ENCODE assay signal across 9 mouse cellular contexts in genomic region chr4:106614180-106614797, GRCm38 (mm10). TPM values are rescaled to one million over a fixed set of nuclear protein-coding genes. Genes with fewer than 3 reads are reported as not detected.
DNase-seq lines count a peak whose midpoint lies in the region; ATAC-seq lines count a peak whose summit lies in the region.
"Had no signal": no experiment of that assay in that cellular context is flagged by ENCODE, and none has a peak within 500 bp of the region (broad histone marks: within the 10 kb centered on the region; RNA-seq: fewer than 3 reads in every experiment).

No protein-coding gene starts in this region.

- H3K27me3 ChIP-seq in forebrain, embryonic 13.5 days: peaks cover 14% of the 10 kb centered on the region; the same call in 1 of the 2 replicates

- H3K4me3 ChIP-seq in forebrain, embryonic 13.5 days: no peak overlapping the region
- H3K4me3 ChIP-seq: heart, embryonic 15.5 days had no signal

- no peak overlapping the region for H3K27ac ChIP-seq in forebrain, embryonic 13.5 days
- H3K27ac ChIP-seq: heart, embryonic 15.5 days had no signal

- peak; percentile 86 for DNase-seq in ES-CJ7 (ENCODE audit: low read depth, low spot score)
- DNase-seq in cerebellum, adult 11 months: peak; percentile 50
- peak; percentile 47 to 61 for DNase-seq in heart, postnatal 36 days
- peak; percentile 62 to 83 for DNase-seq in layer of hippocampus, adult 18-20 months (ENCODE audit: low spot score in 2 of 2)
- DNase-seq in lung, adult 18-20 months: peak; percentile 34 to 50
- DNase-seq in thymus, postnatal 0 days (ENCODE audit: low spot score): peak; percentile 88

- WGBS in forebrain, embryonic 13.5 days: 41% methylated on average over 7 of the region's 7 CpGs

- H3K4me2 ChIP-seq in forebrain, embryonic 13.5 days: no peak overlapping the region
- H3K4me2 ChIP-seq: heart, embryonic 15.5 days had no signal

- no peaks in the 10 kb centered on the region for H3K9me3 ChIP-seq in forebrain, embryonic 13.5 days (replicated peaks)
- H3K9me3 ChIP-seq: heart, embryonic 15.5 days had no signal

- peak; percentile 88 for ATAC-seq in forebrain, embryonic 13.5 days
- peak; percentile 45; the same call in 1 of the 2 replicates for ATAC-seq in neutrophil, adult 5-6 weeks (ENCODE audit: extremely low read depth, insufficient number of reproducible peaks, low FRiP score, poor library complexity, severe bottlenecking)

- intact Hi-C loops in heart, postnatal 36 days (cut with DNase I): loop anchor here (1.0 to 5.0 kb wide), 2 partner anchors 94 to 548 kb away; no protein-coding TSS in a partner anchor

- peaks cover 9% of the 10 kb centered on the region for H3K4me1 ChIP-seq in forebrain, embryonic 13.5 days

- no peak overlapping the region; the same call in 1 of the 2 replicates for H3K9ac ChIP-seq in forebrain, embryonic 13.5 days
- H3K9ac ChIP-seq: heart, embryonic 15.5 days had no signal

- no peaks in the 10 kb centered on the region for H3K36me3 ChIP-seq in forebrain, embryonic 13.5 days (ENCODE audit: poor library complexity, severe bottlenecking)
- H3K36me3 ChIP-seq: heart, embryonic 15.5 days had no signal

RNA-seq across cellular contexts. Expression of gene Lexm, which starts 2.8 kb away (rescaled TPM):
- polyA plus RNA-seq in forebrain, embryonic 13.5 days (2015; fragmentation: Nextera tagmentation; extraction: Ambion mirVana): 0.20 TPM in 1 of 2 replicates, not detected in the other
- not detected for total RNA-seq in heart, postnatal 36 days (2021)
- total RNA-seq in layer of hippocampus, adult 18-20 months (2021): not detected
- not detected in 2 replicates for total RNA-seq in neutrophil, adult 5-6 weeks (2017)
- 0.15 TPM in 1 of 2 replicates, not detected in the other for polyA plus RNA-seq in thymus, postnatal 0 days (2015; fragmentation: Nextera tagmentation; extraction: Ambion mirVana)
- polyA plus RNA-seq: heart, embryonic 15.5 days had no signal

RNA-seq across cellular contexts. Expression of gene Ttc22, which starts 7.9 kb away (rescaled TPM):
- polyA plus RNA-seq in forebrain, embryonic 13.5 days (2015; fragmentation: Nextera tagmentation; extraction: Ambion mirVana): 0.14 and 0.25 TPM in 2 replicates
- not detected for total RNA-seq in heart, postnatal 36 days (2021)
- total RNA-seq in layer of hippocampus, adult 18-20 months (2021): under 1 TPM; 0.33 to 0.72 TPM
- total RNA-seq in neutrophil, adult 5-6 weeks (2017): not detected in 2 replicates
- polyA plus RNA-seq in thymus, postnatal 0 days (2015; fragmentation: Nextera tagmentation; extraction: Ambion mirVana): 0.17 and 0.43 TPM in 2 replicates

RNA-seq across cellular contexts. Expression of gene Pars2, which starts 36.6 kb away (rescaled TPM):
- 11.8 and 12.3 TPM in 2 replicates for polyA plus RNA-seq in forebrain, embryonic 13.5 days (2015; fragmentation: Nextera tagmentation; extraction: Ambion mirVana)
- 1 to 10 TPM; 3.2 to 5.6 TPM for total RNA-seq in heart, postnatal 36 days (2021)
- 1 to 10 TPM; 6.9 TPM for total RNA-seq in layer of hippocampus, adult 18-20 months (2021)
- total RNA-seq in neutrophil, adult 5-6 weeks (2017): 3.6 and 5.9 TPM in 2 replicates
- polyA plus RNA-seq in thymus, postnatal 0 days (2015; fragmentation: Nextera tagmentation; extraction: Ambion mirVana): 12.7 and 13.9 TPM in 2 replicates

RNA-seq across cellular contexts. Expression of gene Dhcr24, which starts 53.5 kb away (rescaled TPM):
- polyA plus RNA-seq in forebrain, embryonic 13.5 days (2015; fragmentation: Nextera tagmentation; extraction: Ambion mirVana): 6.5 and 8.5 TPM in 2 replicates
- total RNA-seq in heart, postnatal 36 days (2021): 1 to 10 TPM; 1.4 to 2.3 TPM
- total RNA-seq in layer of hippocampus, adult 18-20 months (2021): 10 to 100 TPM; 67.7 to 70.5 TPM
- total RNA-seq in neutrophil, adult 5-6 weeks (2017): 2.5 and 3.6 TPM in 2 replicates
- 7.2 and 7.8 TPM in 2 replicates for polyA plus RNA-seq in thymus, postnatal 0 days (2015; fragmentation: Nextera tagmentation; extraction: Ambion mirVana)
